Mouse (Mus musculus) olfactory bulb, adult 2 months (tissue): ENCODE measurements at regions not wholly inside any gene's neighbourhood (a gene's known extent, or its start where the extent isn't known, plus 50 kb on each side); places are given as distances from the start of the nearest gene placed in this dataset.

ENCODE experiments used
- H3K27ac ChIP-seq: fragments of 200-500 bp; 2 replicates; pipeline ENCODE4 v1.5.1; 2012; ENCODE audit warnings: low read depth, low read length; ENCODE audit not compliant: insufficient read depth
- H3K4me1 ChIP-seq: fragments of 200-500 bp; 2 replicates; pipeline ENCODE4 v1.6.1; 2012; ENCODE audit warnings: low read length; ENCODE audit not compliant: control insufficient read depth, insufficient read depth
- H3K4me3 ChIP-seq: fragments of 200-500 bp; 2 replicates; pipeline ENCODE4 v1.5.1; 2012; ENCODE audit warnings: mild to moderate bottlenecking, low read depth, low read length, moderate library complexity; ENCODE audit not compliant: insufficient read depth
- CTCF ChIP-seq: fragments of 200-500 bp; IDR thresholded peaks from 2 replicates; pipeline ENCODE4 v1.5.1; 2012; ENCODE audit warnings: low read depth, mild to moderate bottlenecking, low read length, moderate library complexity; ENCODE audit not compliant: insufficient read depth
- POLR2A ChIP-seq: fragments of 200-500 bp; IDR thresholded peaks from 2 replicates; pipeline ENCODE4 v1.6.1; 2012; ENCODE audit warnings: mild to moderate bottlenecking, low read depth, low read length, moderate library complexity; ENCODE audit not compliant: insufficient read depth
- WGBS: fragments of 180-500 bp; shearing (Covaris S2); methylation state at CpG from one replicate; pipeline ENCODE4 v1.1.7; 2018; 5-methylcytosine and 5-hydroxymethylcytosine counted together

- TF ChIP-seq CTCF (no peak), POLR2A (no peak)
- peaks cover 17% of the 10 kb centered on the region for H3K4me1 ChIP-seq
- WGBS = 16% methylated on average over 5 of the region's 5 CpGs
- no peak overlapping the region for H3K27ac ChIP-seq
- no peak overlapping the region for H3K4me3 ChIP-seq
Observed at GRCm38 (mm10) chr2:128310081-128310480, 184.2 kb downstream of the Bcl2l11 start.

DNA sequence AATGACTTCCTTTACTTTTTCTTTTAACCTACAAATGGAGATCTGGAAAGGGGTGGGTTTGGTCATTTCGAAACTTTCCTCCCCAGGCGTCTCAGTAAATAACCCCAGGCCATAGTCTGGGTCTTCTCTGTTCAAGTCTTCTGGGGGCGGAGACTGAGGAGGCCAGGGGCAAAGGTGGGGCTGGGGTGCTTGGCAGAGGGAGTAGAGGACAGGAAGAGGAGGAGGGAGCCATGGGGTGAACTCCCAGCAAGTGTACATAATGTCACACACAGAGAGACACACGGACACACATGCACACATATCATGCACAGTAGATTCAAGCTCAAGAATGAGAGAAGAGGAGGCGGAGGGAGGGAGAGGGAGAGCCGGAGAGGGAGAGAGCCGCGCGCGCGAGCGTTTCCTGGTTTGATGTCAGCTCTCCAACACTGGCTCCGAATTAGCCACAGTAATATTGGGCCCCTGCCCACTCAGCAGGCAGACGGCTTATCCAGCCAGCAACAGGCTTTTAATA lies 186.3 kb downstream of the Bcl2l11 start:
- H3K4me1 ChIP-seq = peaks cover 17% of the 10 kb centered on the region
- no peak overlapping the region for H3K27ac ChIP-seq
- H3K4me3 ChIP-seq = no peak overlapping the region
- no peak for TF ChIP-seq POLR2A
- no peak for TF ChIP-seq CTCF
- 10% methylated on average over 14 of the region's 14 CpGs for WGBS

DNA sequence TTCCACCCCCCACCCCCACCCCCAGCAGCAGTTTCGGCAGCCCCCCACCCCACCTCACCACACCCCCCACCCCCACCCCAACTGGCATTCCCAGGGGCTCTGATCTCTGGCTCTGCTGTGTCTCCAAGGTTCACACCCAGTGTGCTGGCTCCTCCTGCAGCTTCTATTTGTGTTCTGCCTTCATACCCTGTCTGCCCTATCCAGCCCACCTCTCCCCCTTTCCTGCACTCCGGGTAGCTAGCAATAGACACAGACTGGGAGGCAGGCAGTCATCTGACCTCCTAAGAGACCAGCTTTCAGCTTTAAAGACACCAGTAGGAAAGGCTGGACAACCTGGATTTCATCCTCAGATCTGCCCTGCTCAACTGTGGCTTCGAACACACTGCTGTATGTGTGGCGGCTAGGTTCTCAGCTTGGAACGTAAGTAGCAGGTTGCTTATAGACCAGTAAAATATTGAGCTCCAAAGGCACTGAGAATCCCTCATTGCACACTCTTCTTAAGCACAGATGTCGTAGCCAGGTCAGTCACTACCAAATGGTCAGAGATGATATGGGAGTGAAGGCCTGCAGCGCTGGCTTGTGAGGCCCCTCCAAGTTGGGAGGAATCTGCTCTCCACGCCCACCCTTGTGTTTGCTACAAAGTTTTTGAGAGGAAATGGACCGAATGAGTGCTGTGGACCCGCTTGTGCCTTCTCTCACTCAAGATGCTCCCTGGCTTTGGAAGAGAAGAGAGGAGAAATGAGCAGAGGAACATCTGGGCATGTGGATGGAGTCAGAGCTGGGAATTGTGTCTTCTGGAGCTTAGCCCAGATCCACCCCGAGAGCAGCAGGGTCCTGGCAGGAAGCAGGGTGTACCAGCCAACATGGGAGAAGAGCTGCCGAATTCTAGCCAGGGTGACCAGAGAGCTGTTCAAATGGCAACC lies 187.1 kb downstream of the Bcl2l11 start:
- Histone ChIP-seq H3K4me1 (peaks cover 17% of the 10 kb centered on the region), H3K4me3 (no peak overlapping the region), H3K27ac (no peak overlapping the region)
- WGBS = 67% methylated on average over 12 of the region's 12 CpGs
- TF ChIP-seq CTCF (no peak), POLR2A (no peak)

GRCm38 (mm10) chr2:128313582-128313918 lies 187.7 kb downstream of the Bcl2l11 start:
- Histone ChIP-seq H3K27ac (no peak overlapping the region), H3K4me1 (peaks cover 17% of the 10 kb centered on the region), H3K4me3 (no peak overlapping the region)
- TF ChIP-seq POLR2A (no peak), CTCF (no peak)
- 69% methylated on average over 2 of the region's 2 CpGs for WGBS

GRCm38 (mm10) chr2:128313948-128314347 lies 188.1 kb downstream of the Bcl2l11 start:
- TF ChIP-seq CTCF (no peak), POLR2A (no peak)
- WGBS = 95% methylated on average over 1 of the region's 1 CpGs
- Histone ChIP-seq H3K4me3 (no peak overlapping the region), H3K27ac (no peak overlapping the region), H3K4me1 (peaks cover 17% of the 10 kb centered on the region)

DNA sequence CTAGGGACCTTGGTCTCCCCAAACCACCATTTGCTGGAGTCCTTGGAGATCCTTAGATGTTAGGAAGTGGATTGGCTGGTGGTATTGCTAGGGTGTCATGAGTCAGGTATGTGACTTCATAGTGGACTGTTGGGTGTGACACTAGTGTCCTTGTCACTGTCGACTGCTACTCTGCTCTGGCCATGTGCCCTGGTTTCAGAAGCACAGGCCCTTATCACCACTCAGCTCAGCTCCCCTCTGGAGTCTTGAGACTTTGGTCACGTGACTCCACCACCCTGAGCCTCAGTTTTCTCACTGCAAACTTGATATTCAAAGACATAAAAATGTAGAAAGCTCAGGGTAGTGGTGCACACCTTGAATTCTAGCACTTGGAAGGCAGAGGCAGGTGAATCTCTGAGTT lies 190.7 kb downstream of the Bcl2l11 start:
- H3K27ac ChIP-seq = no peak overlapping the region
- no peak overlapping the region for H3K4me3 ChIP-seq
- no peak for TF ChIP-seq POLR2A
- TF ChIP-seq CTCF = no peak
- H3K4me1 ChIP-seq = peaks cover 17% of the 10 kb centered on the region
- whole genome bisulfite sequencing = 91% methylated on average over 2 of the region's 2 CpGs

DNA sequence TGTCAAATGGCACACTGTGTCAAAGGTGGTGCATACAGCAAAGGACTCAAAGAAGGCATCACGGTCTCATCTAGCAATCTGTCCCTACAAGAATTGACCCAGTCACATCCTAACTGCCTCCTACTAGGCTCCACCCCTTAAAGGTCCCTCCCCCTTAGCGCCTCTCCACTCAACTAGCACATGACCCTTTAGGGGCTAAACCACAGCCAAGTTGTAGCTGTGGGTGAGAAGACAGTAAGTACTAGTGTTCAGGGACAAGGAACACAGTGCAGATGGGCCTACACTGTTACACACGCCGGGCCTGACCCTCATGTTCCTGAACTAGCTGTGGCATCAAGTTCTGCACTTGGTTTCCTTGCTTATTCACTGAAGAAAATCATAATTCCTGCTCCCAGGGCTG lies 192.4 kb downstream of the Bcl2l11 start:
- Histone ChIP-seq H3K4me3 (no peak overlapping the region), H3K4me1 (peaks cover 7% of the 10 kb centered on the region; the same call in 1 of the 2 replicates), H3K27ac (no peak overlapping the region)
- TF ChIP-seq POLR2A (no peak), CTCF (no peak)
- WGBS = 83% methylated on average over 4 of the region's 4 CpGs

GRCm38 (mm10) chr2:128318956-128319355 lies 193.1 kb downstream of the Bcl2l11 start:
- Histone ChIP-seq H3K4me3 (no peak overlapping the region), H3K27ac (no peak overlapping the region), H3K4me1 (0 out of 2 replicates have a peak, but pooled peaks cover 5% of the 10 kb centered on the region)
- 85% methylated on average over 5 of the region's 5 CpGs for WGBS
- no peak for TF ChIP-seq POLR2A
- no peak for TF ChIP-seq CTCF

GRCm38 (mm10) chr2:128321475-128321874 lies 195.6 kb downstream of the Bcl2l11 start:
- WGBS = 71% methylated on average over 2 of the region's 2 CpGs
- peaks cover 12% of the 10 kb centered on the region for H3K4me1 ChIP-seq
- no peak overlapping the region for H3K4me3 ChIP-seq
- TF ChIP-seq POLR2A (no peak), CTCF (no peak)
- H3K27ac ChIP-seq = no peak overlapping the region
